Mouse (Mus musculus) megakaryocyte, adult 5-6 weeks (primary cell): ENCODE measurements around the gene Sfxn3. TPM values are rescaled to one million over a fixed set of nuclear protein-coding genes. Genes with fewer than 3 reads are reported as not detected.

Source experiments
- ATAC-seq: 2 replicates; pipeline ENCODE4 v1.8.0; 2016; ENCODE audit warnings: mild to moderate bottlenecking, inconsistent platforms; ENCODE audit not compliant: poor library complexity, severe bottlenecking
- total RNA-seq, 2 experiments: library from RNA; stranded (forward) in 1 of 2; stranded (reverse) in 1 of 2; fragments of 153-499, 151-499 nt in 1 of 2; fragments of 221-1000, 200-1000 nt in 1 of 2; gene quantifications; 2 replicates each; pipeline versions ENCODE4 v1.2.3 to v1.2.4; 2015 to 2017

The Sfxn3 gene
- total RNA-seq, 2 experiments from 2014 or later, result 9.4 to 36.9 TPM

- ATAC-seq, result peak; percentile 70
Measured at GRCm38 (mm10) chr19:45074580-45075322, 27.4 kb downstream of the Sfxn3 start, which contains the start of gene Kazald1. Gene Kazald1, plus strand, starts transcription at chr19:45075241.

GRCm38 (mm10) chr19:45075323-45076035, 28.2 kb downstream of the Sfxn3 start:
- ATAC-seq, result 0 out of 2 replicates have a peak, but pooled peaks have one; percentile 8

GRCm38 (mm10) chr19:45076036-45076575, 28.8 kb downstream of the Sfxn3 start:
- ATAC-seq, result no peak

- peak; percentile 39 for ATAC-seq
Measured at GRCm38 (mm10) chr19:45076586-45077510, 29.5 kb downstream of the Sfxn3 start.

GRCm38 (mm10) chr19:45077742-45078645, 30.7 kb downstream of the Sfxn3 start:
- ATAC-seq, result no peak

- no peak for ATAC-seq
Measured at GRCm38 (mm10) chr19:45078971-45079764, 31.9 kb downstream of the Sfxn3 start.

GRCm38 (mm10) chr19:45079769-45080515, 32.6 kb downstream of the Sfxn3 start:
- ATAC-seq, result peak; percentile 28

- no peak for ATAC-seq
Measured at GRCm38 (mm10) chr19:45080711-45081110, 33.4 kb downstream of the Sfxn3 start.

- peak; percentile 45 for ATAC-seq
Measured at GRCm38 (mm10) chr19:45081279-45081678, 34.0 kb downstream of the Sfxn3 start.

GRCm38 (mm10) chr19:45081841-45082550, 34.7 kb downstream of the Sfxn3 start:
- ATAC-seq, result peak; percentile 37; the same call in 1 of the 2 replicates

GRCm38 (mm10) chr19:45097868-45098267, 50.6 kb downstream of the Sfxn3 start:
- ATAC-seq, result no peak

GRCm38 (mm10) chr19:45100486-45101270, 53.4 kb downstream of the Sfxn3 start:
- no peak for ATAC-seq

GRCm38 (mm10) chr19:45105591-45105990, 58.3 kb downstream of the Sfxn3 start:
- ATAC-seq, result no peak
